Mouse (Mus musculus): ENCODE measurements around the gene Fam25c. TPM values are rescaled to one million over a fixed set of nuclear protein-coding genes. Genes with fewer than 3 reads are reported as not detected.

Fam25c gene
- total and polyA plus RNA-seq, 3 experiments: not detected

GRCm38 (mm10) chr14:34331886-34332285, 23.3 kb downstream of the Fam25c start:
- Histone ChIP-seq H3K4me3 (ENCODE audit: control insufficient read depth in 1 of 2, insufficient read depth in 1 of 2, low read depth in 2 of 2, low read length in 2 of 2) (no peak overlapping the region), H3K9me3 (replicated peaks; ENCODE audit: insufficient read depth, low read length) (no peaks in the 10 kb centered on the region), H3K79me2 (ENCODE audit: control insufficient read depth, insufficient read depth, low read length, poor library complexity) (no peaks in the 10 kb centered on the region), H3K27me3 (ENCODE audit: control insufficient read depth in 1 of 2, insufficient read depth in 2 of 2, low read length in 2 of 2) (no peaks in the 10 kb centered on the region), H3K4me1 (ENCODE audit: control insufficient read depth in 1 of 2, insufficient read depth in 2 of 2, low read length in 2 of 2) (peaks cover 4 to 10% of the 10 kb centered on the region in 2 experiments; a peak in 2 of 4 replicates), H3K9ac (ENCODE audit: control insufficient read depth, low read depth, low read length, poor library complexity, severe bottlenecking) (no peak overlapping the region), H3K36me3 (ENCODE audit: control insufficient read depth in 1 of 2, insufficient read depth in 2 of 2, low read length in 2 of 2) (peaks cover 10 to 23% of the 10 kb centered on the region in 2 experiments), H3K27ac (ENCODE audit: control insufficient read depth, low read depth, low read length) (no peak overlapping the region)
- no peak for DNase-seq (ENCODE audit: low read depth, low spot score)
- no peak for TF ChIP-seq MXI1 (IDR thresholded peaks at IDR 0.05; ENCODE audit: low read depth, low read length)

GRCm38 (mm10) chr14:34330657-34331158, 24.5 kb downstream of the Fam25c start:
- H3K27me3 ChIP-seq (ENCODE audit: control insufficient read depth in 1 of 2, insufficient read depth in 2 of 2, low read length in 2 of 2): no peaks in the 10 kb centered on the region
- H3K27ac ChIP-seq (ENCODE audit: control insufficient read depth, low read depth, low read length): no peak overlapping the region
- no peaks in the 10 kb centered on the region for H3K9me3 ChIP-seq (replicated peaks; ENCODE audit: insufficient read depth, low read length)
- H3K9ac ChIP-seq (ENCODE audit: control insufficient read depth, low read depth, low read length, poor library complexity, severe bottlenecking): no peak overlapping the region
- TF ChIP-seq ELF1 (IDR thresholded peaks at IDR 0.05; ENCODE audit: low read depth, low read length) (no peak), CTCF (IDR thresholded peaks at IDR 0.05 in 2 of 3, conservative IDR thresholded peaks at IDR 0.05 in 1 of 3; ENCODE audit: control insufficient read depth in 1 of 3, insufficient read depth in 1 of 3, low read depth in 2 of 3, low read length in 3 of 3, poor library complexity in 1 of 3, severe bottlenecking in 1 of 3) (no peak), NRF1 (IDR thresholded peaks at IDR 0.05; ENCODE audit: insufficient read depth, low read depth, low read length, poor library complexity, severe bottlenecking) (no peak), POLR2AphosphoS2 (IDR thresholded peaks at IDR 0.05; ENCODE audit: low read length) (no peak), MEF2A (IDR thresholded peaks at IDR 0.05; ENCODE audit: extremely low read depth, insufficient replicate concordance, low read depth, low read length, poor library complexity, severe bottlenecking) (no peak), ETS1 (IDR thresholded peaks at IDR 0.05; ENCODE audit: low read depth, low read length) (no peak), CHD2 (IDR thresholded peaks at IDR 0.05; ENCODE audit: low read length) (no peak), RCOR1 (IDR thresholded peaks at IDR 0.05; ENCODE audit: low read depth, low read length) (no peak), ZNF384 (IDR thresholded peaks at IDR 0.05; ENCODE audit: low read depth, low read length) (no peak), USF1 (IDR thresholded peaks at IDR 0.05; ENCODE audit: low read depth, low read length) (no peak), GABPA (IDR thresholded peaks at IDR 0.05; ENCODE audit: low read depth, low read length) (no peak), HCFC1 (IDR thresholded peaks at IDR 0.05; ENCODE audit: low read depth, low read length) (no peak)
- no peak for DNase-seq (ENCODE audit: low read depth, low spot score)
- H3K36me3 ChIP-seq (ENCODE audit: control insufficient read depth in 1 of 2, insufficient read depth in 2 of 2, low read length in 2 of 2): peaks cover 21 to 23% of the 10 kb centered on the region in 2 experiments
- H3K4me3 ChIP-seq (ENCODE audit: control insufficient read depth in 1 of 2, insufficient read depth in 1 of 2, low read depth in 2 of 2, low read length in 2 of 2): no peak overlapping the region
- H3K4me1 ChIP-seq (ENCODE audit: control insufficient read depth in 1 of 2, insufficient read depth in 2 of 2, low read length in 2 of 2): peaks cover 8 to 19% of the 10 kb centered on the region in 2 experiments
- no peaks in the 10 kb centered on the region for H3K79me2 ChIP-seq (ENCODE audit: control insufficient read depth, insufficient read depth, low read length, poor library complexity)

GRCm38 (mm10) chr14:34327618-34328017, 27.6 kb downstream of the Fam25c start:
- Histone ChIP-seq H3K27me3 (ENCODE audit: control insufficient read depth in 1 of 2, insufficient read depth in 2 of 2, low read length in 2 of 2) (no peaks in the 10 kb centered on the region), H3K4me1 (ENCODE audit: control insufficient read depth in 1 of 2, insufficient read depth in 2 of 2, low read length in 2 of 2) (peaks cover 8 to 19% of the 10 kb centered on the region in 2 experiments), H3K4me3 (ENCODE audit: control insufficient read depth in 1 of 2, insufficient read depth in 1 of 2, low read depth in 2 of 2, low read length in 2 of 2) (no peak overlapping the region), H3K9ac (ENCODE audit: control insufficient read depth, low read depth, low read length, poor library complexity, severe bottlenecking) (no peak overlapping the region), H3K79me2 (ENCODE audit: control insufficient read depth, insufficient read depth, low read length, poor library complexity) (no peaks in the 10 kb centered on the region), H3K9me3 (replicated peaks; ENCODE audit: insufficient read depth, low read length) (no peaks in the 10 kb centered on the region), H3K36me3 (ENCODE audit: control insufficient read depth in 1 of 2, insufficient read depth in 2 of 2, low read length in 2 of 2) (peaks cover 28 to 29% of the 10 kb centered on the region in 2 experiments), H3K27ac (ENCODE audit: control insufficient read depth, low read depth, low read length) (no peak overlapping the region)
- peak; percentile 44 for DNase-seq (ENCODE audit: low read depth, low spot score)
- TF ChIP-seq EP300 (IDR thresholded peaks at IDR 0.05; ENCODE audit: low read depth in 1 of 2, low read length in 2 of 2) (peak; percentile 69), NELFE (IDR thresholded peaks at IDR 0.05; ENCODE audit: low read depth, low read length) (no peak), GATA1 (IDR thresholded peaks at IDR 0.05; ENCODE audit: low read depth, low read length) (peak; percentile 71), NRF1 (IDR thresholded peaks at IDR 0.05; ENCODE audit: insufficient read depth, low read depth, low read length, poor library complexity, severe bottlenecking) (no peak), BHLHE40 (IDR thresholded peaks at IDR 0.05; ENCODE audit: borderline replicate concordance, low read depth, low read length) (peak; percentile 68; the same call in 1 of the 2 replicates), RCOR1 (IDR thresholded peaks at IDR 0.05; ENCODE audit: low read depth, low read length) (0 out of 2 replicates have a peak, but pooled peaks have one; percentile 48), ETS1 (IDR thresholded peaks at IDR 0.05; ENCODE audit: low read depth, low read length) (0 out of 2 replicates have a peak, but pooled peaks have one; percentile 18), TBP (IDR thresholded peaks at IDR 0.05; ENCODE audit: low read depth, low read length) (no peak), TAL1 (IDR thresholded peaks at IDR 0.05; ENCODE audit: low read length) (peak; percentile 53), MYB (IDR thresholded peaks at IDR 0.05; ENCODE audit: low read depth, low read length) (0 out of 2 replicates have a peak, but pooled peaks have one; percentile 50), ZKSCAN1 (IDR thresholded peaks at IDR 0.05; ENCODE audit: low read depth, low read length) (peak; percentile 87), TCF12 (IDR thresholded peaks at IDR 0.05; ENCODE audit: low read depth, low read length) (0 out of 2 replicates have a peak, but pooled peaks have one; percentile 19)

All from MEL (cell line).